Mouse (Mus musculus): ENCODE measurements around the gene Rnf186. TPM values are rescaled to one million over a fixed set of nuclear protein-coding genes. Genes with fewer than 3 reads are reported as not detected.

Gene Rnf186
- polyA plus RNA-seq, 1 experiment from 2014 or later, result not detected

- Histone ChIP-seq H3K9ac (ENCODE audit: low read length) (no peak overlapping the region), H3K27me3 (ENCODE audit: control insufficient read depth, insufficient read depth, low read length) (no peaks in the 10 kb centered on the region), H3K36me3 (ENCODE audit: control insufficient read depth, insufficient read depth, low read length) (no peaks in the 10 kb centered on the region), H3K4me2 (ENCODE audit: low read length) (no peak overlapping the region), H3K27ac (replicated peaks in 1 of 2; ENCODE audit: control insufficient read depth in 1 of 2, insufficient read depth in 1 of 2, low read depth in 2 of 2, low read length in 2 of 2) (no peak overlapping the region), H3K4me3 (ENCODE audit: control insufficient read depth in 1 of 2, insufficient read depth in 1 of 2, low read depth in 1 of 2, low read length in 2 of 2) (no peak overlapping the region), H3K4me1 (ENCODE audit: control insufficient read depth in 2 of 2, insufficient read depth in 2 of 2, low read length in 2 of 2) (no peaks in the 10 kb centered on the region), H3K9me3 (ENCODE audit: control insufficient read depth, low read length) (0 out of 2 replicates have a peak, but pooled peaks cover 2% of the 10 kb centered on the region)
- 83% methylated on average over 15 of the region's 15 CpGs for WGBS
- ATAC-seq (ENCODE audit: insufficient number of reproducible peaks, insufficient read depth, low FRiP score, low read depth), result no peak
These were observed 7.8 kb upstream of the Rnf186 start for GRCm38 (mm10) chr4:138959120-138959519.

- Histone ChIP-seq H3K27me3 (ENCODE audit: control insufficient read depth, insufficient read depth, low read length) (no peaks in the 10 kb centered on the region), H3K27ac (replicated peaks in 1 of 2; ENCODE audit: control insufficient read depth in 1 of 2, insufficient read depth in 1 of 2, low read depth in 2 of 2, low read length in 2 of 2) (no peak overlapping the region), H3K4me3 (ENCODE audit: control insufficient read depth in 1 of 2, insufficient read depth in 1 of 2, low read depth in 1 of 2, low read length in 2 of 2) (no peak overlapping the region), H3K4me1 (ENCODE audit: control insufficient read depth in 2 of 2, insufficient read depth in 2 of 2, low read length in 2 of 2) (no peaks in the 10 kb centered on the region), H3K9ac (ENCODE audit: low read length) (no peak overlapping the region), H3K4me2 (ENCODE audit: low read length) (no peak overlapping the region), H3K9me3 (ENCODE audit: control insufficient read depth, low read length) (0 out of 2 replicates have a peak, but pooled peaks cover 2% of the 10 kb centered on the region), H3K36me3 (ENCODE audit: control insufficient read depth, insufficient read depth, low read length) (no peaks in the 10 kb centered on the region)
- ATAC-seq (ENCODE audit: insufficient number of reproducible peaks, insufficient read depth, low FRiP score, low read depth), result no peak
- WGBS, result 67% methylated on average over 7 of the region's 7 CpGs
These were observed 7.0 kb upstream of the Rnf186 start for GRCm38 (mm10) chr4:138959926-138960325.

GRCm38 (mm10) chr4:138962719-138963118 lies 4.2 kb upstream of the Rnf186 start:
- ATAC-seq (ENCODE audit: insufficient number of reproducible peaks, insufficient read depth, low FRiP score, low read depth), result no peak
- Histone ChIP-seq H3K4me1 (ENCODE audit: control insufficient read depth in 2 of 2, insufficient read depth in 2 of 2, low read length in 2 of 2) (peaks cover 0 to 2% of the 10 kb centered on the region in 2 experiments; a peak in 1 of 4 replicates), H3K27ac (replicated peaks in 1 of 2; ENCODE audit: control insufficient read depth in 1 of 2, insufficient read depth in 1 of 2, low read depth in 2 of 2, low read length in 2 of 2) (no peak overlapping the region), H3K4me2 (ENCODE audit: low read length) (no peak overlapping the region), H3K9ac (ENCODE audit: low read length) (no peak overlapping the region), H3K9me3 (ENCODE audit: control insufficient read depth, low read length) (no peaks in the 10 kb centered on the region), H3K27me3 (ENCODE audit: control insufficient read depth, insufficient read depth, low read length) (no peaks in the 10 kb centered on the region), H3K4me3 (ENCODE audit: control insufficient read depth in 1 of 2, insufficient read depth in 1 of 2, low read depth in 1 of 2, low read length in 2 of 2) (no peak overlapping the region), H3K36me3 (ENCODE audit: control insufficient read depth, insufficient read depth, low read length) (no peaks in the 10 kb centered on the region)
- 88% methylated on average over 5 of the region's 5 CpGs for WGBS

GRCm38 (mm10) chr4:138965871-138966270 lies 1.0 kb upstream of the Rnf186 start:
- Histone ChIP-seq H3K4me1 (ENCODE audit: control insufficient read depth in 2 of 2, insufficient read depth in 2 of 2, low read length in 2 of 2) (peaks cover 6 to 10% of the 10 kb centered on the region in 2 experiments; a peak in 3 of 4 replicates), H3K4me3 (ENCODE audit: control insufficient read depth in 1 of 2, insufficient read depth in 1 of 2, low read depth in 1 of 2, low read length in 2 of 2) (no peak overlapping the region), H3K9me3 (ENCODE audit: control insufficient read depth, low read length) (no peaks in the 10 kb centered on the region), H3K4me2 (ENCODE audit: low read length) (no peak overlapping the region), H3K36me3 (ENCODE audit: control insufficient read depth, insufficient read depth, low read length) (no peaks in the 10 kb centered on the region), H3K27ac (replicated peaks in 1 of 2; ENCODE audit: control insufficient read depth in 1 of 2, insufficient read depth in 1 of 2, low read depth in 2 of 2, low read length in 2 of 2) (no peak overlapping the region), H3K9ac (ENCODE audit: low read length) (no peak overlapping the region), H3K27me3 (ENCODE audit: control insufficient read depth, insufficient read depth, low read length) (no peaks in the 10 kb centered on the region)
- 63% methylated on average over 5 of the region's 5 CpGs for WGBS
- no peak for ATAC-seq (ENCODE audit: insufficient number of reproducible peaks, insufficient read depth, low FRiP score, low read depth)

GRCm38 (mm10) chr4:138967485-138967884 lies 573 bp downstream of the Rnf186 start:
- H3K36me3 ChIP-seq (ENCODE audit: control insufficient read depth, insufficient read depth, low read length), result no peaks in the 10 kb centered on the region
- no peak overlapping the region for H3K9ac ChIP-seq (ENCODE audit: low read length)
- WGBS, result 69% methylated on average over 15 of the region's 15 CpGs
- no peaks in the 10 kb centered on the region for H3K9me3 ChIP-seq (ENCODE audit: control insufficient read depth, low read length)
- H3K4me2 ChIP-seq (ENCODE audit: low read length), result no peak overlapping the region
- H3K4me1 ChIP-seq (ENCODE audit: control insufficient read depth in 2 of 2, insufficient read depth in 2 of 2, low read length in 2 of 2), result peaks cover 17% of the 10 kb centered on the region in 2 experiments
- no peak overlapping the region for H3K4me3 ChIP-seq (ENCODE audit: control insufficient read depth in 1 of 2, insufficient read depth in 1 of 2, low read depth in 1 of 2, low read length in 2 of 2)
- H3K27ac ChIP-seq (replicated peaks in 1 of 2; ENCODE audit: control insufficient read depth in 1 of 2, insufficient read depth in 1 of 2, low read depth in 2 of 2, low read length in 2 of 2), result no peak overlapping the region
- no peak for ATAC-seq (ENCODE audit: insufficient number of reproducible peaks, insufficient read depth, low FRiP score, low read depth)
- H3K27me3 ChIP-seq (ENCODE audit: control insufficient read depth, insufficient read depth, low read length), result no peaks in the 10 kb centered on the region

GRCm38 (mm10) chr4:138968772-138969556 lies 2.1 kb downstream of the Rnf186 start:
- peaks cover 17 to 21% of the 10 kb centered on the region in 2 experiments for H3K4me1 ChIP-seq (ENCODE audit: control insufficient read depth in 2 of 2, insufficient read depth in 2 of 2, low read length in 2 of 2)
- ATAC-seq (ENCODE audit: insufficient number of reproducible peaks, insufficient read depth, low FRiP score, low read depth), result no peak
- WGBS, result 39% methylated on average over 16 of the region's 16 CpGs

GRCm38 (mm10) chr4:138969736-138970135 lies 2.8 kb downstream of the Rnf186 start:
- no peak overlapping the region for H3K4me2 ChIP-seq (ENCODE audit: low read length)
- peaks cover 17 to 21% of the 10 kb centered on the region in 2 experiments for H3K4me1 ChIP-seq (ENCODE audit: control insufficient read depth in 2 of 2, insufficient read depth in 2 of 2, low read length in 2 of 2)
- no peak overlapping the region for H3K9ac ChIP-seq (ENCODE audit: low read length)
- H3K4me3 ChIP-seq (ENCODE audit: control insufficient read depth in 1 of 2, insufficient read depth in 1 of 2, low read depth in 1 of 2, low read length in 2 of 2), result no peak overlapping the region
- WGBS, result 45% methylated on average over 9 of the region's 9 CpGs
- no peaks in the 10 kb centered on the region for H3K9me3 ChIP-seq (ENCODE audit: control insufficient read depth, low read length)
- no peaks in the 10 kb centered on the region for H3K36me3 ChIP-seq (ENCODE audit: control insufficient read depth, insufficient read depth, low read length)
- H3K27ac ChIP-seq (replicated peaks in 1 of 2; ENCODE audit: control insufficient read depth in 1 of 2, insufficient read depth in 1 of 2, low read depth in 2 of 2, low read length in 2 of 2), result no peak overlapping the region
- no peak for ATAC-seq (ENCODE audit: insufficient number of reproducible peaks, insufficient read depth, low FRiP score, low read depth)
- H3K27me3 ChIP-seq (ENCODE audit: control insufficient read depth, insufficient read depth, low read length), result no peaks in the 10 kb centered on the region

More at GRCm38 (mm10) chr4:138968772-138969556, 2.1 kb downstream of the Rnf186 start:
- H3K4me2 ChIP-seq (ENCODE audit: low read length), result 0 out of 2 replicates have a peak overlapping the region, but pooled peaks have one; percentile 25
- H3K4me3 ChIP-seq (ENCODE audit: control insufficient read depth in 1 of 2, insufficient read depth in 1 of 2, low read depth in 1 of 2, low read length in 2 of 2), result no peak overlapping the region
- no peak overlapping the region for H3K27ac ChIP-seq (replicated peaks in 1 of 2; ENCODE audit: control insufficient read depth in 1 of 2, insufficient read depth in 1 of 2, low read depth in 2 of 2, low read length in 2 of 2)
- no peaks in the 10 kb centered on the region for H3K27me3 ChIP-seq (ENCODE audit: control insufficient read depth, insufficient read depth, low read length)
- no peaks in the 10 kb centered on the region for H3K9me3 ChIP-seq (ENCODE audit: control insufficient read depth, low read length)
- no peaks in the 10 kb centered on the region for H3K36me3 ChIP-seq (ENCODE audit: control insufficient read depth, insufficient read depth, low read length)
- H3K9ac ChIP-seq (ENCODE audit: low read length), result no peak overlapping the region
